Mouse (Mus musculus) gastrocnemius, postnatal 10 days (tissue): Measurements from ENCODE around the gene Gm17455. TPM values are rescaled to one million over a fixed set of nuclear protein-coding genes. Genes with fewer than 3 reads are reported as not detected.

ENCODE experiments used
- DNase-seq: peaks from one replicate; pipeline ENCODE4 v3.0.0; 2021; ENCODE audit warnings: mixed read lengths
- total RNA-seq, 2 experiments: library from RNA; stranded (reverse); gene quantifications; 2 replicates each; pipeline ENCODE4 v1.2.3; 2021

The Gm17455 gene
- total RNA-seq, 2 experiments from 2014 or later = not detected

DNA sequence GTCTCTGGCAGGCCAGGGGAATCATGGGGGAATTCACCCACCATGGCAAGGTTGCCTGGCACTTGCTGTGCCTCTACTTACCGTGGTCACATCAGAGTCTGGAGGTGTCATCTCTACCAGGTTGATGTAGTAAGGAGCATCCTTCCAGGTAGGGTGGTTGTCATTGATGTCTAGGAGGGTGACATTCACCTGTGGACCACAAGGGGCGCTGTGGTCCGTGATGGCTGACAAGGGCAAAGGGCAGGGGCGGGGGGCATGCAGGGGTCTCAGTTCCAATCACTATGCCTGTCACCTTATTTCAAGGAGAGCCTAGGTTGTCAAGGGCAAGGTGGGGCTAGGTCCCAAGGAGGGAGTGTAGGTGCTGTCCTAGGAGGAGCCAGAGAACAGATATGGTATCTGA is 20.1 kb downstream of the Gm17455 start:
- no peak for DNase-seq

GRCm38 (mm10) chr10:60422756-60423155 is 23.2 kb downstream of the Gm17455 start:
- DNase-seq = no peak

GRCm38 (mm10) chr10:60430001-60430400 is 30.5 kb downstream of the Gm17455 start:
- DNase-seq = no peak

DNA sequence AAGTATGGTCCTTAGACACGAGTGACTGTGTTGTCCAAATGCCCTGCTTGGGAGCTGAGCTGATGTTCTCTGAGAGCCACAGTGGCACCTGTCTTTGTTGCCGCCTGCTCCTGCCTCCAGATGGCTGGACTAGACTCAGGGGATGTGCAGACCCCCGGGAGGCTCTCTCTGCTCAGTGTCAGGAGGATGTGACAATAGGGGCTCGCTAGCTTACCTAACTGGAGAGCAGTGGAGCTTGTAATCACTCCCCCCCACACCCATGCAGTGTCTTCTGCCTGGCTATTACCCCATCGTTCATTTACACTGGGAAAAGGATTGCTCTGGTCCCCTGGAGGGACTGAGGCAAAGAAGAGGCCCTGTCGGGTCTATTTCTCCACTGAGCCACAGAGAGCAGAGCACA is 31.1 kb downstream of the Gm17455 start:
- DNase-seq = no peak

GRCm38 (mm10) chr10:60432679-60433078 is 33.2 kb downstream of the Gm17455 start:
- no peak for DNase-seq

- DNase-seq = no peak
These were observed 42.8 kb downstream of the Gm17455 start for GRCm38 (mm10) chr10:60442321-60442720.

- no peak for DNase-seq
These were observed 43.6 kb downstream of the Gm17455 start for GRCm38 (mm10) chr10:60443078-60443477.

- peak; percentile 50 for DNase-seq
These were observed 45.6 kb downstream of the Gm17455 start for GRCm38 (mm10) chr10:60445031-60445593.

- no peak for DNase-seq
These were observed 47.7 kb downstream of the Gm17455 start for GRCm38 (mm10) chr10:60447186-60447585.

Other genes with a start within 250 kb of the Gm17455 start
- 1 to 10 TPM; 1.9 to 2.1 TPM for gene Chst3, start 180.5 kb upstream of the Gm17455 start, total RNA-seq
- gene Psap, start 122.1 kb upstream of the Gm17455 start, total RNA-seq = 100 to 1,000 TPM; 405 to 444 TPM
- 10 to 100 TPM; 16.2 to 18.4 TPM for gene Vsir, start 52.9 kb upstream of the Gm17455 start, total RNA-seq